Mouse (Mus musculus): ENCODE results near the gene Bpifb3.

Bpifb3 gene

GRCm38 (mm10) chr2:153917930-153918329 lies at the start of gene Bpifb3:
Gene Bpifb3 (plus strand): TSS chr2:153918230.
- DNase-seq (ENCODE audit: low spot score in 2 of 2) = no peak

GRCm38 (mm10) chr2:153870984-153871383 lies 47.0 kb upstream of the Bpifb3 start, which contains the start of gene Sun5:
Gene Sun5 (minus strand): TSS chr2:153871084.
- no peak for DNase-seq (ENCODE audit: low spot score in 2 of 2)

DNA sequence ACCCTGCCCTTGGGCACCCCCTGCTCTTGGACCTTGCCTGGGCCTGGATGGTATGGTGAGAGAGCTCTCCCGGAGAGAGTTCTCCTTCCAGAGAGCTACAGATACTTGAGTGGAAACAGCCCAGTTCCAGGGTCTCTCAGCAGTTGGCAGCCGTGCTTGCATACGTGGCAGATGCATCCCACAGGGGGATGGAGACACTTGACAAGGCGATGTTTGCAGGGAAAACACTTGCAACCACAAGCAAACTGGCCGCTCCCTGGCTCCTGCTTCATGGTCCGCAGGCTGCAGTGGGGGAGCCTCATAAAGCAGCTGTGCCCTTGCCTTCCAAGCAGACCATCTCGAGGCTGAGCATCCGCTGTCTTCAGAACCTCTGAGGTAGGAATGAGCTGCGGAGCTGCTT lies 43.3 kb upstream of the Bpifb3 start, which contains the start of gene Bpifb2:
TSS of gene Bpifb2 (plus strand) at position 301 of the 400 bp plus-strand sequence.
- DNase-seq (ENCODE audit: low spot score in 2 of 2) = no peak

- DNase-seq (ENCODE audit: low spot score in 2 of 2) = no peak
These were observed 18.9 kb upstream of the Bpifb3 start for GRCm38 (mm10) chr2:153899111-153899510.

GRCm38 (mm10) chr2:153900088-153900487 lies 17.9 kb upstream of the Bpifb3 start, which contains the start of gene Bpifb6:
Gene Bpifb6 (plus strand): TSS chr2:153900388.
- DNase-seq (ENCODE audit: low spot score in 2 of 2) = no peak

DNA sequence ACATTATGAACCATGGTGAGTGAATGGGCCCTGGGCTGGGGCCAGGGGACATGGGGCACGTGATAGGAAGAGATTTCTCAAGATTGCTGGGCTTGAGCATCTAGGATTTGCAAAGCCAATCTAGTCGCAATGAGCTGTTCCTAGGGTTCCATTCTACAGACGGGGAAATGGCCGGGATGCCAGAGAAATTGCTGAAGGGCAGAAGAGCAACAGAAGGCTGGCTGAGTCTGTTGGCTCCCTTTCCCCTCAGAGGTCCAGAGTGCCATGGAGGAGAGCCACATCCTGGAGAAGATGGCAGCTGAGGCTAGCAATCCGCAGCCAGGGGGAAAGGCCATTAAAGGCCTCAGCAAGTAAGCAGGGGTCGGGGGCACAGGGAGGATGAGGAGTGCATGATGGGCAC lies 15.3 kb upstream of the Bpifb3 start:
- DNase-seq (ENCODE audit: low spot score in 2 of 2) = peak in 1 of 2 experiments; percentile 4

DNA sequence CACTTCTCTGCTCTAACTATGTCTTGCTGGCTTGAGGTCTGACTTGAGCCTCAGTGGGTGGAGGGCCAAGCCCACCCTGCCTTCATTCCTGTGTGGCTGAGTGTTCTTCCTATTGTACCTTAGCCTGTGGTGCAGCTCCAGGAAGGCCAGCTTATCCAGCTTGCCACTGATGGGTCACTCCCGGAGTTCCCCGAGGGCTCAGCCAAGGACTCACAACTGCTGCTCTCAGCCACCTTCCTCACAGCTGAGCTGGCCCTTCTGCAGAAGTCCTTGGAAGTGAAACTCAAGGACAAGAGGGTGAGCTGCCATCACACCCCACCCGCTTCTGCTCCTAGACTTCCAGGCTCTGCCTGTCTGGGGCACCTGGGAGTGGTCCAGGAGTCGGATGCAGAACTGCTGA lies 11.4 kb upstream of the Bpifb3 start:
- DNase-seq (ENCODE audit: low spot score in 2 of 2) = no peak

DNA sequence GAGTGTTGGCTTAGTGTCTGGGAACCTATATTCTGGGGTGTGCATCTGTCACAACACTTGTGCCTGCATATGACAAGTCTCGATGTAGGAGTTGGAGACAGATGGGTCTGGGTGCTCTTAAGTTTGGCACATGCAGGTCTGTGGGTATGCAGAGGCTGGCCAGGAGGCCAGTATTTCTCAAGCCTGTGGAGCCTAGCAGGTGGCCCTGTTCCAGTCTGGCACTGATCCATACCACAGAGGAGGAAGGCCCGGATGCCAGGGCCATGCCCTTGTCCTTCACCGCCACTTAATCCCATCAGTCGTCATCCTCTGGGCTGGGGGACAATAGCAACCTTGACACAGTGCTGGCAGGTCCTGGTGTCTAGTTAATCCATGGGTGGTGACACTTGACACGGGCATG lies 3.9 kb upstream of the Bpifb3 start:
- peak in 1 of 2 experiments; percentile 26 for DNase-seq (ENCODE audit: low spot score in 2 of 2)

GRCm38 (mm10) chr2:153921246-153921645 lies 3.2 kb downstream of the Bpifb3 start:
- DNase-seq (ENCODE audit: low spot score in 2 of 2) = no peak

DNA sequence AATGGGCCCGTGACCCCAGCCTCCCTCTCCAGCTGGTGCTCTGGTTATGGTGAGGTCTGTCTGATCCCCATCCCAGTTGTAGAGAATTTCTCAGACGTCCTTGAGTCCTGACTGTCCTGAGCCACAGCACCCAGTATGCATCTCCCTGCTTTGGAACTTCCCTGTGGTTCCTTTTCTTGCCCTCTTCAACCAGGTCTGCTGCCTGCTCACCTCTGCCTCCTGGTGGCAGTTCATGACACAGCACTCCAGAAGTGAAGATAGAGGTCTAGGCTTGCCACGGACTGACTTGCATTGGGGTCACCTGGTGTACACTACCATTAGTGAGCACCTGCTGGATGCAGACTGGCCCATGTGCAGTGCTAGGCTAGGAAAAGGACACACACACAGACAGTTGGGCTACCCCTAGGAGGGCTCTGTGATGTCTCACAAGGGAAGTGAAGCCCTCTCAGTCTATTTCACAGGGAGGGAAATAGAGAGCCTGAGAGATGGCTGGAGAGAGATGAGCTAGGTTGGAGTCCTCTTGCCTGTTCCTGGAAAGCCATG lies 11.9 kb downstream of the Bpifb3 start:
- peak; percentile 4 to 19 for DNase-seq (ENCODE audit: low spot score in 2 of 2)

DNA sequence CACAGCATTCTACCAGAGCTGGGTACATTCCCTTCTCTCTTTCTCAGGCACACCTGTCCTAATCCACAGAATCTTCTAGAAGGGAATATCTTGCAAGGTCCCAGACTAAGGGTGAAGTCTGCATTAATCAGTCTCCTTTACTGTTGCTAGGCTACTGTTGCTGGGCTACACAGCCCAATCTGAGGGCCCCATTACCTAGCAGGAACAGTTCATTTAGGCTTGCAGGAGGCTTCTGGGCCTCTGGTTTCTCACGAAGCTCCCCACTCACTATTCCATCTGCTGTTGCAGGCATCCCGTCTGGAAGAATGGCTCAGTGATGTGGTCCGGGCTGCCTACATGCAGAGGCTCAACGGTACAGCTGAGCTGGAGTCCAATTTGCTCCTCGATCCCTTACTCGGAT lies 13.1 kb downstream of the Bpifb3 start:
- no peak for DNase-seq (ENCODE audit: low spot score in 2 of 2)

DNA sequence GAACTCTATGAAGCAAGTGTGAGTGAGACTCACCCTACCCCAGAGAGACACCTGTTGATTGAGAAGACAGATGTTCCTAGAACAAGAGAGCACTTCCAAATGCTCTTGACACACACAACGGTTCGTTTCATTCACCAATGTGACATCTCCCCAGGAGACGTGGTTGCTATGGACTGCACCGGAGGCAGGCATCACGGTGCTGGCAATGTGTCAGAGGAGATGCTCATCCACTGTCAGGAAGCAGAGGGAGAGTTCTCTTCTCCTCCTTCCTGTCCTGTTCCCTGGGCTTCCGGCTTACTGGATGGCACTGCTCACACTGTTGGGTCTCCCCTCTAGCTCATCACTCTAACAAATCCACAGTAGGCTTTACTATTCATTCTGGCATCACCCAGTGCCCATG lies 15.3 kb downstream of the Bpifb3 start:
- DNase-seq (ENCODE audit: low spot score in 2 of 2) = no peak

- DNase-seq (ENCODE audit: low spot score in 2 of 2) = no peak
These were observed 17.3 kb downstream of the Bpifb3 start for GRCm38 (mm10) chr2:153935348-153935747.

GRCm38 (mm10) chr2:153937843-153938242 lies 19.8 kb downstream of the Bpifb3 start, which contains the start of gene Bpifb4:
Gene Bpifb4 (plus strand): TSS chr2:153938212.
- no peak for DNase-seq (ENCODE audit: low spot score in 2 of 2)

DNA sequence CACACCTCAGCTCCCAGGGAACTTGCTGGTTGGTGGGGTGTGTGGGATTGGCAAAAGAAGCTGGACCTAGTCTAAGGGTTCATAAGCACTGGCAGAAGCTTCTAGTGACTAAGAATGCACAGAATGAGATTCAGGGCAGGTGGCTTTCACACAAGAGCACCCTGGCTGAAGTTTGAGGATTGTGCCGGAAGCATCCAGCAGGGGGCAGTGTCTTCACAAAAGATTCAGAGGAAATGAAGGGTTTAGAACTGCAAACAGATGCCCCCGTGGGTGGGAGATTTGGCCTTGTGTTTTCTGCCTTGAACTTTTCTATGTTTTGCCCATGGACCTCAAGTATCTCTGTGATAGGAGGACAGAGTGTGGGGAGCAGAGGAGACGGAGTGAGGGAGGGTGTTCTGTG lies 25.5 kb downstream of the Bpifb3 start:
- peak; percentile 9 to 19 for DNase-seq (ENCODE audit: low spot score in 2 of 2)

GRCm38 (mm10) chr2:153944567-153944966 lies 26.5 kb downstream of the Bpifb3 start:
- DNase-seq (ENCODE audit: low spot score in 2 of 2) = no peak

DNA sequence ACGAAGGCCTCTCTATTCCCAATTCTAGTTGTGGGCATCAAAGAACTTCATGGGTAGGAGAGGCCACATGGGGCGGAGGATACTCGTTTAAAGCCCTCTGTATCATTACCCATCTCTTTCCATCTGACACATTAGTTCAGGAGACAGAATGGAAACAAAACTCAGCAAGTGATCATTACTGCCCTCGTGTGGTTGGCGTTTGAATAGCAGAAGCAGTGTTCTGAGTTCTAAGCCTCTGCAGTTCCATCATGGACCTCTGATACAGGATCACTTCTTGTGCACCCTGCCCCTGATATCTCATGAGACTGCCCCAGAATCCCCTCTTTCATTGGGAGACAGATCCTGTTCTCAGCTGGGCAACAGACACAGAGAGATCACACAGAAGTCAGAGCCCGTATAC lies 34.9 kb downstream of the Bpifb3 start:
- peak; percentile 23 to 24 for DNase-seq (ENCODE audit: low spot score in 2 of 2)

GRCm38 (mm10) chr2:153953836-153954235 lies 35.8 kb downstream of the Bpifb3 start:
- peak in 1 of 2 experiments; percentile 7 for DNase-seq (ENCODE audit: low spot score in 2 of 2)

- no peak for DNase-seq (ENCODE audit: low spot score in 2 of 2)
These were observed 44.8 kb downstream of the Bpifb3 start for GRCm38 (mm10) chr2:153962821-153963331.

DNA sequence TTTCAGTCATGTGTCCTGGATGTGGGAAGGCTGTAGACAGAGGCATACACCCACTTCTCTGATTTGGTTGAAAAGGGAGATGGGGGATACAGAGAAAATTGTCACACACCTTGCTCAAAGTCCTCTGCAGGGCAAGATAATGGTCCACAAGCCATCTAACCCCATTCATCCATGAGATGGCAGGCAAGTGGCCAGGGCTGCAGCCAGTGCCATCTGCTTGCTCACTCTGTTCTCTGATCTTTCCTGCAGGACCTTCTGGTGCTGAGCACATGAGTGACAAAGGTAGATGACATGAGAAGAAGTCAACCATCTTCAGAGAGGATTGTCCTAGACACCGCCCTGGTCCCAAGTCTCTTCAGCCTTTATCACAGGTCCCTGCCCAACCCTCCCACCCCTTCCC lies 45.3 kb downstream of the Bpifb3 start:
- DNase-seq (ENCODE audit: low spot score in 2 of 2) = no peak

- DNase-seq (ENCODE audit: low spot score in 2 of 2) = no peak
These were observed 52.2 kb downstream of the Bpifb3 start for GRCm38 (mm10) chr2:153970221-153970620.

DNA sequence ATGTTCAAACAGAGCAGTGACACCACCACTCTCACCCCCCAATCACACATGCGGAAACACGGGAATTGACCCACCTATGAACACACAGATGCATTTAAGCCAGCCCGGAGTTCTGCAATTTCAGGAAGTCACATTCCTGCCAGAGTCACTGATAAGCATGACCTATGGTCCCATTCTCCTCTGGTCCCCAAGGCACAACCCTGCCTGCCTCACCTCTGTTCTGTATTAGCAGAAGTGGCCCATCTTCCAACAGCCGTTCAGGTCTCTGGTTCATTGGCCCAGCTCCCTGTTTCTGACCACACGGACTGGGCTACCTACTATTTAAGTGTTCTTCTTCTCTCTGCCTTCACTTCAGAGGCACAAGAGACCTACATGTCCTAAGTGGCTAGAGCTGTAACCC lies 56.6 kb downstream of the Bpifb3 start, which contains the start of gene Bpifa6:
TSS of gene Bpifa6 (plus strand) at position 364 of the 400 bp plus-strand sequence.
- DNase-seq (ENCODE audit: low spot score in 2 of 2) = no peak
